Mouse (Mus musculus) mature B cell (primary cell): ENCODE results near the gene Tsc22d4.

ENCODE experiments used
- in situ Hi-C: fragments of 300-500 bp; cut with MboI; formaldehyde crosslinking; loops from 2 replicates; pipeline ENCODE4 v1.14.3; 2019

The Tsc22d4 gene

GRCm38 (mm10) chr5:137764609-137765340, 19.2 kb downstream of the Tsc22d4 start:
- in situ Hi-C loops = loop anchor here (5.0 kb wide), 1 partner anchor 112 kb away; no protein-coding TSS in a partner anchor

GRCm38 (mm10) chr5:137766270-137766669, 20.7 kb downstream of the Tsc22d4 start:
- in situ Hi-C loops = no loop called here

- in situ Hi-C loops = no loop called here
Measured at GRCm38 (mm10) chr5:137768475-137768874, 22.9 kb downstream of the Tsc22d4 start.

GRCm38 (mm10) chr5:137770709-137771108, 25.2 kb downstream of the Tsc22d4 start:
- in situ Hi-C loops = no loop called here

- in situ Hi-C loops = no loop called here
Measured at GRCm38 (mm10) chr5:137772755-137773154, 27.2 kb downstream of the Tsc22d4 start.

- in situ Hi-C loops = no loop called here
Measured at GRCm38 (mm10) chr5:137775587-137776290, 30.2 kb downstream of the Tsc22d4 start.

GRCm38 (mm10) chr5:137776408-137776918, 30.9 kb downstream of the Tsc22d4 start:
- in situ Hi-C loops = no loop called here

- in situ Hi-C loops = no loop called here
Measured at GRCm38 (mm10) chr5:137777267-137777845, 31.8 kb downstream of the Tsc22d4 start.

GRCm38 (mm10) chr5:137778635-137779034, 33.1 kb downstream of the Tsc22d4 start, which contains the start of gene Ppp1r35:
Ppp1r35 (plus strand) TSS chr5:137778849.
- in situ Hi-C loops = no loop called here

- in situ Hi-C loops = no loop called here
Measured at GRCm38 (mm10) chr5:137779053-137779933, 33.8 kb downstream of the Tsc22d4 start.

GRCm38 (mm10) chr5:137781661-137782060, 36.1 kb downstream of the Tsc22d4 start:
- in situ Hi-C loops = no loop called here

- in situ Hi-C loops = no loop called here
Measured at GRCm38 (mm10) chr5:137782776-137783522, 37.4 kb downstream of the Tsc22d4 start.

GRCm38 (mm10) chr5:137783901-137784540, 38.5 kb downstream of the Tsc22d4 start:
- in situ Hi-C loops = no loop called here

GRCm38 (mm10) chr5:137784546-137784945, 39.0 kb downstream of the Tsc22d4 start:
- in situ Hi-C loops = no loop called here

GRCm38 (mm10) chr5:137785164-137786031, 39.9 kb downstream of the Tsc22d4 start:
- in situ Hi-C loops = no loop called here

- in situ Hi-C loops = no loop called here
Measured at GRCm38 (mm10) chr5:137786109-137786942, 40.8 kb downstream of the Tsc22d4 start.

- in situ Hi-C loops = no loop called here
Measured at GRCm38 (mm10) chr5:137787151-137787928, 41.8 kb downstream of the Tsc22d4 start, which contains the start of the genes Mepce and Zcwpw1. Mepce (minus strand) TSS chr5:137787655. Zcwpw1 (plus strand) TSS chr5:137787798.
